Mouse (Mus musculus): ENCODE data around the gene Ddi1.
A peak's percentile ranks its signal among the peaks of the same experiment; 100 is the strongest.

DNA sequence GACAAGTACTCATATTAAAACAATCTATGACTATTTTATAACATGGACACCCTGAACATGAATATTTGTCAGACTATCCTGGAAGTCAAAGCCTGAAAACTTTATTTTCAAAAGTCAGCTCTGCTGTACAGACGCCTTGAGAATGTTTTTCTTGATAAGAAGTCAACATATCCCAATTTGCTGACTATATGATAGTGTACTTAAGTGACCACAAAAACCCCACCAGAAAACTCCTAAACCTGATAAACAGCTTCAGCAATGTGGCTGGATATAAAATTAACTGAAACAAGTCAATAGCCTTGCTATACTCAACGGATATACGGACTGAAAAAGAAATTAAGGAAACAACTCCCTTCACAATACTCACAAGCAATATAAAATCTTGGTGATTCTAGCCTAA is 36.2 kb upstream of the Ddi1 start:
- TF ChIP-seq CTCF (IDR thresholded peaks at IDR 0.05; ENCODE audit: low read depth): no peak
- 0 out of 2 replicates have a peak, but pooled peaks have one; percentile 46 for TF ChIP-seq EP300 (IDR thresholded peaks at IDR 0.05; ENCODE audit: low read depth)
